Mouse (Mus musculus) pancreas, adult 10 weeks (tissue): Measurements from ENCODE around the gene Olfr1104. TPM values are rescaled to one million over a fixed set of nuclear protein-coding genes. Genes with fewer than 3 reads are reported as not detected.

ENCODE experiments used
- polyA plus RNA-seq: library from polyadenylated mRNA; stranded (reverse); fragments of 350-450 nt; fragmentation: Illumina TruSeq; extraction: RNeasy Lipid Tissue Mini Kit (QIAGEN cat#74804); gene quantifications from one replicate; pipeline ENCODE4 v1.2.3, GENCODE M21; 2015; ENCODE audit warnings: low read depth, low replicate concordance; ENCODE audit not compliant: insufficient read depth

Gene Olfr1104
- not detected for polyA plus RNA-seq

GRCm38 (mm10) chr2:87026980-87027379 is at the start of gene Olfr1104:
TSS of gene Olfr1104 (minus strand) at chr2:87027080.

GRCm38 (mm10) chr2:87075717-87076116 is 48.8 kb upstream of the Olfr1104 start, which contains the start of gene Olfr1107:
TSS of gene Olfr1107 (minus strand) at chr2:87075817.

GRCm38 (mm10) chr2:87052173-87052572 is 25.3 kb upstream of the Olfr1104 start, which contains the start of gene Olfr1106:
TSS of gene Olfr1106 (minus strand) at chr2:87052273.

GRCm38 (mm10) chr2:87036431-87036830 is 9.6 kb upstream of the Olfr1104 start, which contains the start of gene Olfr1105:
TSS of gene Olfr1105 (minus strand) at chr2:87036531.

GRCm38 (mm10) chr2:86998098-86998497 is 28.8 kb downstream of the Olfr1104 start, which contains the start of gene Olfr1102:
TSS of gene Olfr1102 (plus strand) at chr2:86998398.

GRCm38 (mm10) chr2:86991121-86991520 is 35.8 kb downstream of the Olfr1104 start, which contains the start of gene Olfr1101:
TSS of gene Olfr1101 (minus strand) at chr2:86991221.

GRCm38 (mm10) chr2:86979854-86980253 is 47.0 kb downstream of the Olfr1104 start, which contains the start of gene Olfr1100:
TSS of gene Olfr1100 (minus strand) at chr2:86979954.

Other genes with a start within 250 kb of the Olfr1104 start
- gene Olfr1093, start 244.6 kb downstream of the Olfr1104 start, polyA plus RNA-seq: not detected
- gene Olfr141, start 217.1 kb downstream of the Olfr1104 start, polyA plus RNA-seq: not detected
- not detected for gene Olfr1094, start 202.4 kb downstream of the Olfr1104 start, polyA plus RNA-seq
- not detected for gene Olfr1095, start 175.4 kb downstream of the Olfr1104 start, polyA plus RNA-seq
- gene Gm13723, start 152.3 kb downstream of the Olfr1104 start, polyA plus RNA-seq: not detected
- not detected for gene Olfr1097, start 134.9 kb downstream of the Olfr1104 start, polyA plus RNA-seq
- not detected for gene Olfr1098, start 102.5 kb downstream of the Olfr1104 start, polyA plus RNA-seq
- gene Olfr1099, start 66.4 kb downstream of the Olfr1104 start, polyA plus RNA-seq: not detected
- gene Olfr1100, start 47.1 kb downstream of the Olfr1104 start, polyA plus RNA-seq: not detected
- gene Olfr1101, start 35.9 kb downstream of the Olfr1104 start, polyA plus RNA-seq: not detected
- gene Olfr1102, start 28.7 kb downstream of the Olfr1104 start, polyA plus RNA-seq: not detected
- not detected for gene Olfr1105, start 9.5 kb upstream of the Olfr1104 start, polyA plus RNA-seq
- not detected for gene Olfr1106, start 25.2 kb upstream of the Olfr1104 start, polyA plus RNA-seq
- gene Olfr1107, start 48.7 kb upstream of the Olfr1104 start, polyA plus RNA-seq: not detected
- not detected for gene Olfr1109, start 68.9 kb upstream of the Olfr1104 start, polyA plus RNA-seq
- gene Olfr259, start 87.5 kb upstream of the Olfr1104 start, polyA plus RNA-seq: not detected
- not detected for gene Olfr1110, start 113.2 kb upstream of the Olfr1104 start, polyA plus RNA-seq
- gene Olfr1111, start 125.5 kb upstream of the Olfr1104 start, polyA plus RNA-seq: not detected
- gene Olfr1112, start 160.7 kb upstream of the Olfr1104 start, polyA plus RNA-seq: not detected
- gene Olfr1113, start 181.9 kb upstream of the Olfr1104 start, polyA plus RNA-seq: not detected
- gene Olfr1115, start 220.9 kb upstream of the Olfr1104 start, polyA plus RNA-seq: not detected
- not detected for gene Olfr1116, start 240.5 kb upstream of the Olfr1104 start, polyA plus RNA-seq